Mouse (Mus musculus): Measurements from ENCODE around the gene Eri2. TPM values are rescaled to one million over a fixed set of nuclear protein-coding genes. Genes with fewer than 3 reads are reported as not detected.
A peak's percentile ranks its signal among the peaks of the same experiment; 100 is the strongest.

Eri2 gene
- 12.0 TPM in 2 replicates for polyA plus RNA-seq (2015; fragmentation: Nextera tagmentation; extraction: Ambion mirVana)

GRCm38 (mm10) chr7:119793586-119794250 lies at the start of gene Eri2, which contains the start of gene Rexo5:
TSS of gene Eri2 (minus strand) at chr7:119794058.
TSS of gene Rexo5 (plus strand) at chr7:119794006.
- Histone ChIP-seq H3K9me3 (replicated peaks) (no peaks in the 10 kb centered on the region), H3K4me1 (replicated peaks) (peaks cover 5% of the 10 kb centered on the region; the same call in 1 of the 2 replicates), H3K27ac (peak within 1 kb of the TSS; percentile 81), H3K9ac (peak within 1 kb of the TSS; percentile 76), H3K27me3 (no peaks in the 10 kb centered on the region), H3K36me3 (peaks cover 23% of the 10 kb centered on the region), H3K4me3 (peak within 1 kb of the TSS; percentile 76), H3K4me2 (peak within 1 kb of the TSS; percentile 76)
- peak; percentile 99 for ATAC-seq (replicated peaks; ENCODE audit: insufficient number of reproducible peaks, insufficient read depth, low FRiP score, low read depth)
- WGBS: under 1% methylated on average over 53 of the region's 53 CpGs

- Histone ChIP-seq H3K36me3 (peaks cover 25% of the 10 kb centered on the region), H3K27me3 (no peaks in the 10 kb centered on the region), H3K4me3 (no peak overlapping the region), H3K9ac (no peak overlapping the region), H3K27ac (no peak overlapping the region), H3K9me3 (replicated peaks) (no peaks in the 10 kb centered on the region), H3K4me2 (no peak overlapping the region), H3K4me1 (replicated peaks) (no peaks in the 10 kb centered on the region)
- 93% methylated on average over 4 of the region's 4 CpGs for WGBS
- ATAC-seq (replicated peaks; ENCODE audit: insufficient number of reproducible peaks, insufficient read depth, low FRiP score, low read depth): no peak
Measured at GRCm38 (mm10) chr7:119841820-119842449, 48.1 kb upstream of the Eri2 start.

- Histone ChIP-seq H3K36me3 (peaks cover 4% of the 10 kb centered on the region), H3K4me2 (no peak overlapping the region), H3K27ac (no peak overlapping the region), H3K27me3 (no peaks in the 10 kb centered on the region), H3K4me1 (replicated peaks) (no peaks in the 10 kb centered on the region), H3K4me3 (no peak overlapping the region), H3K9me3 (replicated peaks) (no peaks in the 10 kb centered on the region), H3K9ac (no peak overlapping the region)
- no peak for ATAC-seq (replicated peaks; ENCODE audit: insufficient number of reproducible peaks, insufficient read depth, low FRiP score, low read depth)
- 87% methylated on average over 4 of the region's 4 CpGs for WGBS
Measured at GRCm38 (mm10) chr7:119835996-119836777, 42.3 kb upstream of the Eri2 start.

- H3K36me3 ChIP-seq: peaks cover 4% of the 10 kb centered on the region; the same call in 1 of the 2 replicates
- H3K9me3 ChIP-seq (replicated peaks): no peaks in the 10 kb centered on the region
- H3K4me2 ChIP-seq: no peak overlapping the region
- H3K27ac ChIP-seq: no peak overlapping the region
- H3K9ac ChIP-seq: no peak overlapping the region
- H3K27me3 ChIP-seq: no peaks in the 10 kb centered on the region
- ATAC-seq (replicated peaks; ENCODE audit: insufficient number of reproducible peaks, insufficient read depth, low FRiP score, low read depth): no peak
- 94% methylated on average over 1 of the region's 1 CpGs for WGBS
- H3K4me3 ChIP-seq: no peak overlapping the region
- H3K4me1 ChIP-seq (replicated peaks): no peaks in the 10 kb centered on the region
Measured at GRCm38 (mm10) chr7:119835371-119835770, 41.5 kb upstream of the Eri2 start.

- Histone ChIP-seq H3K36me3 (peaks cover 29% of the 10 kb centered on the region), H3K27me3 (no peaks in the 10 kb centered on the region), H3K27ac (no peak overlapping the region), H3K4me2 (no peak overlapping the region), H3K4me1 (replicated peaks) (no peaks in the 10 kb centered on the region), H3K9ac (no peak overlapping the region), H3K9me3 (replicated peaks) (no peaks in the 10 kb centered on the region), H3K4me3 (no peak overlapping the region)
- no peak for ATAC-seq (replicated peaks; ENCODE audit: insufficient number of reproducible peaks, insufficient read depth, low FRiP score, low read depth)
- 85% methylated on average over 3 of the region's 3 CpGs for whole genome bisulfite sequencing
Measured at GRCm38 (mm10) chr7:119808723-119809122, 14.9 kb upstream of the Eri2 start.

GRCm38 (mm10) chr7:119807396-119807795 lies 13.5 kb upstream of the Eri2 start:
- no peak overlapping the region for H3K27ac ChIP-seq
- H3K36me3 ChIP-seq: peaks cover 29% of the 10 kb centered on the region
- H3K9ac ChIP-seq: no peak overlapping the region
- no peaks in the 10 kb centered on the region for H3K9me3 ChIP-seq (replicated peaks)
- H3K4me2 ChIP-seq: no peak overlapping the region
- no peaks in the 10 kb centered on the region for H3K27me3 ChIP-seq
- no peaks in the 10 kb centered on the region for H3K4me1 ChIP-seq (replicated peaks)
- no peak overlapping the region for H3K4me3 ChIP-seq
- WGBS: 90% methylated on average over 5 of the region's 5 CpGs
- no peak for ATAC-seq (replicated peaks; ENCODE audit: insufficient number of reproducible peaks, insufficient read depth, low FRiP score, low read depth)

GRCm38 (mm10) chr7:119800991-119801390 lies 7.1 kb upstream of the Eri2 start:
- Histone ChIP-seq H3K4me3 (no peak overlapping the region), H3K4me1 (replicated peaks) (no peaks in the 10 kb centered on the region), H3K27ac (no peak overlapping the region), H3K4me2 (no peak overlapping the region), H3K9me3 (replicated peaks) (no peaks in the 10 kb centered on the region), H3K36me3 (peaks cover 3% of the 10 kb centered on the region; the same call in 1 of the 2 replicates), H3K27me3 (no peaks in the 10 kb centered on the region), H3K9ac (no peak overlapping the region)
- WGBS: 72% methylated on average over 3 of the region's 3 CpGs
- ATAC-seq (replicated peaks; ENCODE audit: insufficient number of reproducible peaks, insufficient read depth, low FRiP score, low read depth): no peak

GRCm38 (mm10) chr7:119800488-119800887 lies 6.6 kb upstream of the Eri2 start:
- H3K4me3 ChIP-seq: no peak overlapping the region
- 0 out of 2 replicates have a peak, but pooled peaks cover 1% of the 10 kb centered on the region for H3K36me3 ChIP-seq
- no peak for ATAC-seq (replicated peaks; ENCODE audit: insufficient number of reproducible peaks, insufficient read depth, low FRiP score, low read depth)
- no peaks in the 10 kb centered on the region for H3K9me3 ChIP-seq (replicated peaks)
- 91% methylated on average over 3 of the region's 3 CpGs for WGBS
- H3K4me2 ChIP-seq: no peak overlapping the region
- H3K9ac ChIP-seq: no peak overlapping the region
- H3K27me3 ChIP-seq: no peaks in the 10 kb centered on the region
- H3K4me1 ChIP-seq (replicated peaks): no peaks in the 10 kb centered on the region
- H3K27ac ChIP-seq: no peak overlapping the region

GRCm38 (mm10) chr7:119795311-119795710 lies 1.5 kb upstream of the Eri2 start:
- Histone ChIP-seq H3K9ac (0 out of 2 replicates have a peak overlapping the region, but pooled peaks have one; percentile 12), H3K9me3 (replicated peaks) (no peaks in the 10 kb centered on the region), H3K4me1 (replicated peaks) (peaks cover 5% of the 10 kb centered on the region; the same call in 1 of the 2 replicates), H3K4me2 (peak overlapping the region; percentile 29), H3K27ac (no peak overlapping the region), H3K4me3 (peak overlapping the region; percentile 17), H3K27me3 (no peaks in the 10 kb centered on the region), H3K36me3 (peaks cover 11% of the 10 kb centered on the region; the same call in 1 of the 2 replicates)
- ATAC-seq (replicated peaks; ENCODE audit: insufficient number of reproducible peaks, insufficient read depth, low FRiP score, low read depth): no peak

GRCm38 (mm10) chr7:119794251-119794638 lies 387 bp upstream of the Eri2 start:
- under 1% methylated on average over 21 of the region's 21 CpGs for WGBS
- ATAC-seq (replicated peaks; ENCODE audit: insufficient number of reproducible peaks, insufficient read depth, low FRiP score, low read depth): peak; percentile 70

GRCm38 (mm10) chr7:119789024-119789423 lies 4.8 kb downstream of the Eri2 start:
- Histone ChIP-seq H3K27ac (no peak overlapping the region), H3K27me3 (no peaks in the 10 kb centered on the region), H3K4me1 (replicated peaks) (no peaks in the 10 kb centered on the region), H3K9ac (no peak overlapping the region), H3K36me3 (peaks cover 58% of the 10 kb centered on the region), H3K4me2 (no peak overlapping the region), H3K4me3 (no peak overlapping the region), H3K9me3 (replicated peaks) (no peaks in the 10 kb centered on the region)
- 86% methylated on average over 3 of the region's 3 CpGs for WGBS
- no peak for ATAC-seq (replicated peaks; ENCODE audit: insufficient number of reproducible peaks, insufficient read depth, low FRiP score, low read depth)

More at GRCm38 (mm10) chr7:119794251-119794638, 387 bp upstream of the Eri2 start:
- H3K36me3 ChIP-seq: peaks cover 18% of the 10 kb centered on the region; the same call in 1 of the 2 replicates
- H3K4me1 ChIP-seq (replicated peaks): peaks cover 5% of the 10 kb centered on the region; the same call in 1 of the 2 replicates
- peak overlapping the region; percentile 81 for H3K27ac ChIP-seq
- peak overlapping the region; percentile 76 for H3K4me2 ChIP-seq
- no peaks in the 10 kb centered on the region for H3K9me3 ChIP-seq (replicated peaks)
- no peaks in the 10 kb centered on the region for H3K27me3 ChIP-seq
- peak overlapping the region; percentile 76 for H3K4me3 ChIP-seq
- peak overlapping the region; percentile 76 for H3K9ac ChIP-seq

Data from heart, embryonic 15.5 days (tissue).